Mouse (Mus musculus): Measurements from ENCODE around the gene Cyb561d2.

DNA sequence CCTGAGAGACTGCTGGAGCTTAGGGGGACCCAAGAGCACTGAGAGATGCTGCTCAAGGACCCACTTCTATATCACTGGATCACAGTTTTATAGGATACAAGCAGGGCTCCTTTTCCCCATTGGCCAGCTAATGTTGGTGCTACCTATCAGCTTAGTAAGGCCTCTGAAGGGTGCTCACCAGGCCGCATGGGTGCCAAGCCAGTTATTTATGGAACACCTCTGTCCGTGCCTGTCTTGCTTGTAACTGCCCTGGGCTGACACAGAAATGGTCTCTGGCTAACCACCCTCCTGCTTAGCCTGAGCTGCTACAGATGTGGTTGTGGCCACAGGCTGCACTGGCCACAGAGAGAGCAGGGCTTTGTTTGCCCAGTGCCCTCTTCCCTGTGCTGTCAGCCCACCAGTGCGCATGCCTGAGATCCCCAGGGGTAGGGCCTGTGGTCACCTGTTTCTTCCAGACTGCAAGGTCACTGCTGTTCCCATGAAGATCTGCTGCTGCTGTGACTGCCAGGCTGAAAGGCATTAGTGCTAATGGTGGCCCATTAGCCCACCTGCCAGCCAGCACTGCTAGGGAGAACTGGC lies 41.2 kb downstream of the Cyb561d2 start:
- TF ChIP-seq CTCF (IDR thresholded peaks at IDR 0.05; ENCODE audit: extremely low read depth, insufficient read length, insufficient replicate concordance, low read depth, low read length) (no peak), POLR2A (IDR thresholded peaks at IDR 0.05; ENCODE audit: low read depth, low read length) (no peak)
